Mouse (Mus musculus): ENCODE data around the gene Enkur. TPM values are rescaled to one million over a fixed set of nuclear protein-coding genes. Genes with fewer than 3 reads are reported as not detected.

Enkur gene
- 33.2 TPM for polyA plus RNA-seq (2014; fragmentation: Illumina TruSeq; extraction: RNeasy Lipid Tissue Mini Kit (QIAGEN cat#74804))

GRCm38 (mm10) chr2:21204912-21205830, at the start of gene Enkur, which contains the start of gene Thnsl1:
TSS of gene Enkur (minus strand) at chr2:21205365.
TSS of gene Thnsl1 (plus strand) at chr2:21205724.

Other genes starting within 250 kb of the Enkur start
- 57.4 TPM for gene Arhgap21, start 236.5 kb downstream of the Enkur start, polyA plus RNA-seq (2014; fragmentation: Illumina TruSeq; extraction: RNeasy Lipid Tissue Mini Kit (QIAGEN cat#74804))
- gene Thnsl1, start 359 bp upstream of the Enkur start, polyA plus RNA-seq (2014; fragmentation: Illumina TruSeq; extraction: RNeasy Lipid Tissue Mini Kit (QIAGEN cat#74804)) = 15.1 TPM
- gene Gpr158, start 162.2 kb upstream of the Enkur start, polyA plus RNA-seq (2014; fragmentation: Illumina TruSeq; extraction: RNeasy Lipid Tissue Mini Kit (QIAGEN cat#74804)) = 0.29 TPM